Mouse (Mus musculus): ENCODE results near the gene Shroom3.

Gene Shroom3

GRCm38 (mm10) chr5:92810922-92811533 is 127.8 kb downstream of the Shroom3 start:
- DNase-seq = no peak

GRCm38 (mm10) chr5:92811761-92812160 is 128.5 kb downstream of the Shroom3 start:
- no peak for DNase-seq

GRCm38 (mm10) chr5:92812936-92813335 is 129.7 kb downstream of the Shroom3 start:
- DNase-seq = no peak

GRCm38 (mm10) chr5:92813562-92813961 is 130.3 kb downstream of the Shroom3 start:
- DNase-seq = no peak

GRCm38 (mm10) chr5:92814621-92815020 is 131.4 kb downstream of the Shroom3 start:
- DNase-seq = no peak

- no peak for DNase-seq
These were observed 134.0 kb downstream of the Shroom3 start for GRCm38 (mm10) chr5:92817122-92817822.

- no peak for DNase-seq
These were observed 138.1 kb downstream of the Shroom3 start for GRCm38 (mm10) chr5:92821370-92821769.

GRCm38 (mm10) chr5:92823495-92823894 is 140.3 kb downstream of the Shroom3 start:
- no peak for DNase-seq

- DNase-seq = no peak
These were observed 141.2 kb downstream of the Shroom3 start for GRCm38 (mm10) chr5:92824304-92825009.

- DNase-seq = no peak
These were observed 147.2 kb downstream of the Shroom3 start for GRCm38 (mm10) chr5:92830391-92830790.

- DNase-seq = no peak
These were observed 151.3 kb downstream of the Shroom3 start for GRCm38 (mm10) chr5:92834513-92834912.

- no peak for DNase-seq
These were observed 154.1 kb downstream of the Shroom3 start for GRCm38 (mm10) chr5:92837311-92837710.

GRCm38 (mm10) chr5:92838351-92838784 is 155.1 kb downstream of the Shroom3 start:
- no peak for DNase-seq

- no peak for DNase-seq
These were observed 156.1 kb downstream of the Shroom3 start for GRCm38 (mm10) chr5:92839314-92839713.

GRCm38 (mm10) chr5:92841474-92841873 is 158.2 kb downstream of the Shroom3 start:
- no peak for DNase-seq

- DNase-seq = no peak
These were observed 159.2 kb downstream of the Shroom3 start for GRCm38 (mm10) chr5:92842417-92842816.

- DNase-seq = no peak
These were observed 159.6 kb downstream of the Shroom3 start for GRCm38 (mm10) chr5:92842881-92843280.

GRCm38 (mm10) chr5:92843850-92844785 is 160.9 kb downstream of the Shroom3 start:
- no peak for DNase-seq

- DNase-seq = no peak
These were observed 166.5 kb downstream of the Shroom3 start for GRCm38 (mm10) chr5:92849743-92850142.

GRCm38 (mm10) chr5:92850925-92851324 is 167.7 kb downstream of the Shroom3 start:
- DNase-seq = no peak

GRCm38 (mm10) chr5:92854983-92855382 is 171.7 kb downstream of the Shroom3 start:
- no peak for DNase-seq

GRCm38 (mm10) chr5:92856346-92856745 is 173.1 kb downstream of the Shroom3 start:
- no peak for DNase-seq

- DNase-seq = no peak
These were observed 173.9 kb downstream of the Shroom3 start for GRCm38 (mm10) chr5:92857177-92857576.

All from B cell, adult 2 months (primary cell).